Mouse (Mus musculus) intestine, embryonic 16.5 days (tissue): ENCODE measurements around the gene Dkkl1. TPM values are rescaled to one million over a fixed set of nuclear protein-coding genes. Genes with fewer than 3 reads are reported as not detected.
"Not testable (repeated sequence)": the region's sequence is repeated elsewhere in the genome, so short reads cannot be mapped to it uniquely, and the experiment has no call there.

Experiments
- ATAC-seq: fragments of 200-750 bp; cut with Nextera tagmentation; 2 replicates; pipeline ENCODE4 v1.8.0; 2017; ENCODE audit warnings: moderate TSS enrichment, moderate library complexity
- H3K27ac ChIP-seq: fragments of 300-500 bp; sonication (generic); 2 replicates; pipeline ENCODE4 v1.5.1; 2014; ENCODE audit warnings: mild to moderate bottlenecking, low read length
- H3K27me3 ChIP-seq: fragments of 300-500 bp; sonication (generic); replicated peaks from 2 replicates; pipeline ENCODE4 v1.6.1; 2014; ENCODE audit warnings: low read length, control low read depth, mixed read lengths; ENCODE audit not compliant: control insufficient read depth, insufficient read depth
- H3K36me3 ChIP-seq: fragments of 300-500 bp; sonication (generic); 2 replicates; pipeline ENCODE4 v1.6.1; 2014; ENCODE audit warnings: low read length, control low read depth; ENCODE audit not compliant: control insufficient read depth, insufficient read depth
- H3K4me1 ChIP-seq: fragments of 300-500 bp; sonication (generic); 2 replicates; pipeline ENCODE4 v1.6.1; 2014; ENCODE audit warnings: low read length, control low read depth, mixed read lengths; ENCODE audit not compliant: control insufficient read depth, insufficient read depth
- H3K4me2 ChIP-seq: fragments of 300-500 bp; sonication (generic); 2 replicates; pipeline ENCODE4 v1.6.1; 2014; ENCODE audit warnings: low read depth, low read length, control low read depth
- H3K4me3 ChIP-seq: fragments of 300-500 bp; sonication (generic); 2 replicates; pipeline ENCODE4 v1.5.1; 2014; ENCODE audit warnings: mild to moderate bottlenecking, low read length
- H3K9ac ChIP-seq: fragments of 300-500 bp; sonication (generic); 2 replicates; pipeline ENCODE4 v1.6.1; 2014; ENCODE audit warnings: low read depth, low read length
- H3K9me3 ChIP-seq: fragments of 300-500 bp; sonication (generic); 2 replicates; pipeline ENCODE4 v1.6.1; 2016; ENCODE audit warnings: low read length, control low read depth; ENCODE audit not compliant: control insufficient read depth
- WGBS: fragments of 180-500 bp; shearing (Covaris S2); extraction: QIAGEN DNeasy Blood & Tissue Kit; methylation state at CpG from one replicate; pipeline ENCODE4 v1.1.7; 2014; 5-methylcytosine and 5-hydroxymethylcytosine counted together
- polyA plus RNA-seq: library from polyadenylated mRNA; unstranded; fragments of >200 nt; fragmentation: Nextera tagmentation; extraction: Ambion mirVana; gene quantifications from 2 replicates; pipeline ENCODE4 v1.2.1, GENCODE M21; 2015

The Dkkl1 gene
- polyA plus RNA-seq, result 0.86 and 1.3 TPM in 2 replicates

- Histone ChIP-seq H3K27ac (no peak within 1 kb of the TSS), H3K4me1 (peaks cover 21% of the 10 kb centered on the region), H3K36me3 (no peaks in the 10 kb centered on the region), H3K27me3 (peaks cover 21% of the 10 kb centered on the region), H3K9ac (no peak within 1 kb of the TSS), H3K4me2 (peak within 1 kb of the TSS; percentile 45), H3K9me3 (no peaks in the 10 kb centered on the region), H3K4me3 (peak within 1 kb of the TSS; percentile 12)
- 2% methylated on average over 17 of the region's 17 CpGs for WGBS
- ATAC-seq, result no peak
These were observed at the start of gene Dkkl1 for GRCm38 (mm10) chr7:45211851-45212251. Gene Dkkl1 (minus strand): TSS chr7:45212147.

- Histone ChIP-seq H3K4me3 (no peak overlapping the region), H3K4me2 (no peak overlapping the region), H3K4me1 (no peaks in the 10 kb centered on the region; the same call in 1 of the 2 replicates), H3K9ac (no peak overlapping the region), H3K27me3 (no peaks in the 10 kb centered on the region), H3K9me3 (no peaks in the 10 kb centered on the region), H3K27ac (no peak overlapping the region), H3K36me3 (no peaks in the 10 kb centered on the region)
- WGBS, result 82% methylated on average over 8 of the region's 8 CpGs
- no peak for ATAC-seq
These were observed 47.3 kb upstream of the Dkkl1 start for GRCm38 (mm10) chr7:45259281-45259680.

- 50% methylated on average over 11 of the region's 11 CpGs for WGBS
- Histone ChIP-seq H3K4me1 (no peaks in the 10 kb centered on the region; the same call in 1 of the 2 replicates), H3K36me3 (no peaks in the 10 kb centered on the region), H3K4me2 (no peak overlapping the region), H3K9ac (no peak overlapping the region), H3K27ac (no peak overlapping the region), H3K27me3 (no peaks in the 10 kb centered on the region), H3K4me3 (no peak overlapping the region), H3K9me3 (no peaks in the 10 kb centered on the region)
- ATAC-seq, result no peak
These were observed 45.3 kb upstream of the Dkkl1 start for GRCm38 (mm10) chr7:45257063-45257840.

- not testable (repeated sequence) for H3K9ac ChIP-seq, ATAC-seq, H3K27me3 ChIP-seq, H3K4me2 ChIP-seq, H3K36me3 ChIP-seq, H3K9me3 ChIP-seq, H3K4me3 ChIP-seq, H3K4me1 ChIP-seq, H3K27ac ChIP-seq
- WGBS, result 66% methylated on average over 5 of the region's 7 CpGs
These were observed 43.9 kb upstream of the Dkkl1 start for GRCm38 (mm10) chr7:45255822-45256221.

GRCm38 (mm10) chr7:45253806-45254205 lies 41.9 kb upstream of the Dkkl1 start:
- Histone ChIP-seq H3K4me1 (no peaks in the 10 kb centered on the region), H3K27ac (no peak overlapping the region), H3K4me2 (no peak overlapping the region), H3K27me3 (no peaks in the 10 kb centered on the region), H3K9me3 (no peaks in the 10 kb centered on the region), H3K36me3 (no peaks in the 10 kb centered on the region), H3K4me3 (no peak overlapping the region), H3K9ac (no peak overlapping the region)
- ATAC-seq, result no peak
- WGBS, result 76% methylated on average over 8 of the region's 8 CpGs

- Histone ChIP-seq H3K9me3 (no peaks in the 10 kb centered on the region), H3K27me3 (no peaks in the 10 kb centered on the region), H3K4me3 (no peak overlapping the region), H3K36me3 (no peaks in the 10 kb centered on the region), H3K27ac (no peak overlapping the region), H3K9ac (no peak overlapping the region), H3K4me1 (no peaks in the 10 kb centered on the region), H3K4me2 (no peak overlapping the region)
- ATAC-seq, result no peak
- WGBS, result 40% methylated on average over 3 of the region's 3 CpGs
These were observed 35.7 kb upstream of the Dkkl1 start for GRCm38 (mm10) chr7:45247666-45248065.

GRCm38 (mm10) chr7:45241389-45241749 lies 29.4 kb upstream of the Dkkl1 start:
- H3K4me2 ChIP-seq, result peak overlapping the region; percentile 49; the same call in 1 of the 2 replicates
- H3K27me3 ChIP-seq, result 0 out of 2 replicates have a peak, but pooled peaks cover 3% of the 10 kb centered on the region
- peak overlapping the region; percentile 64; the same call in 1 of the 2 replicates for H3K9ac ChIP-seq
- WGBS, result 84% methylated on average over 6 of the region's 6 CpGs
- no peak overlapping the region for H3K4me3 ChIP-seq
- no peaks in the 10 kb centered on the region for H3K36me3 ChIP-seq
- H3K9me3 ChIP-seq, result no peaks in the 10 kb centered on the region
- no peak overlapping the region for H3K27ac ChIP-seq
- no peak for ATAC-seq
- H3K4me1 ChIP-seq, result peaks cover 8% of the 10 kb centered on the region

GRCm38 (mm10) chr7:45240633-45241388 lies 28.9 kb upstream of the Dkkl1 start, which contains the start of gene Slc6a16:
Gene Slc6a16 (plus strand): TSS chr7:45241085.
- 21% methylated on average over 53 of the region's 53 CpGs for WGBS
- ATAC-seq, result peak; percentile 51
- 0 out of 2 replicates have a peak, but pooled peaks cover 3% of the 10 kb centered on the region for H3K27me3 ChIP-seq
- peaks cover 8% of the 10 kb centered on the region for H3K4me1 ChIP-seq
- no peaks in the 10 kb centered on the region for H3K36me3 ChIP-seq
- peak within 1 kb of the TSS; percentile 64 for H3K9ac ChIP-seq
- H3K9me3 ChIP-seq, result no peaks in the 10 kb centered on the region
- peak within 1 kb of the TSS; percentile 29 for H3K4me3 ChIP-seq
- H3K27ac ChIP-seq, result no peak within 1 kb of the TSS
- H3K4me2 ChIP-seq, result peak within 1 kb of the TSS; percentile 49

- 86% methylated on average over 7 of the region's 7 CpGs for WGBS
- no peak for ATAC-seq
- Histone ChIP-seq H3K9ac (no peak overlapping the region), H3K4me2 (no peak overlapping the region), H3K36me3 (no peaks in the 10 kb centered on the region), H3K9me3 (no peaks in the 10 kb centered on the region), H3K4me1 (peaks cover 12% of the 10 kb centered on the region), H3K27me3 (0 out of 2 replicates have a peak, but pooled peaks cover 3% of the 10 kb centered on the region), H3K4me3 (no peak overlapping the region), H3K27ac (no peak overlapping the region)
These were observed 28.2 kb upstream of the Dkkl1 start for GRCm38 (mm10) chr7:45240109-45240508.
